Mouse (Mus musculus): ENCODE data around the gene Ang6.
"Not testable (repeated sequence)": the region's sequence is repeated elsewhere in the genome, so short reads cannot be mapped to it uniquely, and the experiment has no call there.

Gene Ang6

DNA sequence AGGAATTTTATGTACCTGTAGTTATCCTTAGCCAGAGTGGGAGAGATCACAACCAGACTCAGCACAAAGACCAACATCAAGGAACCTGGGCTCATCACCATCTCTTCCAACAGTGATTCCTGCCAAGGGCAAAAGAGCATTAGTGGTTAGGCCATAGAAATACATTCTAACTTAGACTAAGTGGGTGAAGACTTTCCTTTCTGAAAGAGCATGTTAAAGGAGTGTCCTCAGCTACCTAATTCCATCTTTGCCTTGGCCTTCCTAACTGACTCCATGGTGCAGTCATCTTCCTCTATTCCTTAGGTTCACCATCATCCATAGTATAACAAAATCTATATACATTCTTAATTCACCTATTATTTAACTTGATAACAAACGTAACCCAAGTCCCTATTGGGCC, at the start of gene Ang6:
Ang6 (minus strand) TSS at position 101 of the 400 bp plus-strand sequence.
- DNase-seq: no peak

DNA sequence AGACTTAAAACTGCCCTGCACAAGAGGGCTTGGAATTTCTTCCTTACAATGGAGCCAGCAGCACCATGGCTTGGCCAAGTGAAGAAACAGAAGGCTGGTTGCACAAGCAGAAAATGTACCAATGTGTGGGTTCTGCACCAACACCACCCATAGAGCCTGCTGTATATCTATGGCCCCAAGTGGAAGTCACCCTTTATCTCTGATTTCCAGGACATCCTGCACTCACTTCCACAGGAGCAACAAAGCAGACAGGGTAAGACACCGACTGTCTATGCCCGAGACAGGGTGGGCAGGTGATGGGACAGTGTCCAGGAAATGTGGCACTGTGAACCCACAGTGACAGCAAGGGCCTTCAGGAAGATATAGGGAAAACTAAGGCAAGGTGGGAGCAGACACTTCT, 44.5 kb upstream of the Ang6 start:
- DNase-seq: not testable (repeated sequence)

DNA sequence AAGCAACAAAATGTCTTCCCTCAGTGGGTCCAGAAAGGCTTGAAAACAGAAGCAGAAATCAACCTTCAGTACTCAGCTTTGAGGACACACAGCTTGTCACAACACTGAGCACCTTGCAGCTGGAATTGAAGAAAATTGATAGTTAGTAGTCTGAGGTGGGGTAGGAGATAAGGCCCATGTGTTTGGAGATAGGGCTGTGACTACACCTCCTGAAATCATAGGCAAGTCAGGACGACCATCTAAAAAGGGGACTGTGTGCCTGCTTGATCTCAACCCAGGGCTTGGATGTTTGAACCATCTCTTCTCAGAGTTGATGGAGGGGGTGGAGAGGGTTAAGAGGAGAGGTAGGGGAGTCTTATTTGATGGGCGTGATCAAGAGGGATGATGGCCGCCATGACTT, 29.8 kb upstream of the Ang6 start:
- DNase-seq: not testable (repeated sequence)

DNA sequence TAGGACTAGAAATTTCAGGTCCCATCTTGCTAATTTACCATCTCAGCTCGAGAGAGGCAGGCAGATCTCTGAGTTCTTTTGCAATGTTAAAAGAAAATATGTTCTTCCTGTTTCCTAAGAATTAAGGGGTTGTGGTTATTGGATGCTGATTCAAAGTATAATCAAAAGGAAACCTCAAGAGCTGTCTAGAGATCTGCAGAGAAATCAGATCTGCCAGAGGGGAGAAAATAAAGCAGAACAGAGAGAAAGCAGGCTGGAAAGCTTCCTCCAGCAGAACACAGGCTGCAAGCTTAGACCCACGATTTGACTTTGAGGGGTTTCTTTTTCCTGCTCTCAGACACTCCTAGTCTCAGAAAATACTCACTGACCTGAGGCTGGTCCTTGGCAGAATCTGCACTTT, 7.6 kb upstream of the Ang6 start:
- DNase-seq: not testable (repeated sequence)

DNA sequence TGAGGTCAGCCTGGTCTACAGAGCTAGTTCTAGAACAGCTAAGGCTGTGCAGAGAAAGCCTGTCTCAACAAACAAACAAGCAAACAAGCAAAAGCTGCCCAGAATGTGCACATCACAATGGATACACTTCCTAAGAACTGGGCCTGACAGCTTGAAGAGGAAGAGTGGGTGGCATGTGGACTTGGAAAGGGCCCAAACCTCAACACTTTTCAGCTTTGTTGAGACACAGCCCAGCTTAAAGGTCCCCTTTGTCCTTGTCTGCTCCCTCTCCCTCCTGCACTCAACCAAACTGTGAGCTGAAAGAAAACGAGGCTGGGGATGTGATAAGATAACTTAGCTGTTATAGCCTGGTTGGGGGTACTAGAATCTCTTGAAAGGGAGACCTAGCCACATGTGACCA, 6.0 kb upstream of the Ang6 start:
- DNase-seq: not testable (repeated sequence)

DNA sequence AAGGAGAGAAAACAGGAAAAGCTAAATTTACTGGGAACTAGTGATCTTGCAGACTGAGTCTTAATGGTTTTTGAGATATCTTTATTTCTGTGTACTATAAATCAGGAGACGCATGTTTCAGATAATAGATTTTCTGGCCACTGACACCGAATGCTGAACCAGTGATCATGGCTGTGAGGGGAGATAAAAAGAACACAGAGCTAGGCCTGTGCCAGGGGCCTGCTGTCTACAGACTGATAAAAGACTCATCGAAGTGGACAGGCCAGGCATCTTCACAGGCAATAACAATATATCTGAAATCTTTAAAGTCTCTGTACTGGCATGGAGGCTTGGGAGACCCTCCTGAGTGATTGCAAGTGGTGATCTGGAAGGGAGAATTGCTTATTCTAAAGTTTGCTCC, 469 bp downstream of the Ang6 start:
- DNase-seq: no peak

DNA sequence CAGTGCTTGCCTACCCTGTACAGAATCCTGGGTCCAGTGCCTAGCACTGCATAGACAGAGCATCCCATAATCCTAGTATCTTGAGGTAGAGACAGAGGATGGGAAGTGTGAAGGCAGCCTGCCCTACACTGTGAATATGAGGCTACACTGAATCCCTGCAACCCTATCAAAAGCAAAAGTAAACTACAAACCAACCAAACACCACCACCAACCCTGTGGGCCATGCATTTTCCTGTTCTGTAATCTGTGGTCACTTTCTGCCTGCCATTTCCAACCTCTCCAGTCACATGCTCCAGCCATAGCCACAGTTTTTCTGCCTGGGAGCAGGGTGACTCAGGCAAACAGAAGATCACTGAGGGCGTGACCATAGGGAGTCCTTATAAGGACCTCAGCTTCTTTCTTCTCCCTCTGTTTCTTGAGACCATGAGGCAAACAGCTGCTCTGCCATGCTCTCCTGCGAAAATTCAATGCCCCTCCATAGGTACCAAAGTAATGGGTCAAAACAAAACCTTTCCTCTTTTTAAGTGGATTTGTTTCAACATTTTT, 3.5 kb downstream of the Ang6 start:
- not testable (repeated sequence) for DNase-seq

DNA sequence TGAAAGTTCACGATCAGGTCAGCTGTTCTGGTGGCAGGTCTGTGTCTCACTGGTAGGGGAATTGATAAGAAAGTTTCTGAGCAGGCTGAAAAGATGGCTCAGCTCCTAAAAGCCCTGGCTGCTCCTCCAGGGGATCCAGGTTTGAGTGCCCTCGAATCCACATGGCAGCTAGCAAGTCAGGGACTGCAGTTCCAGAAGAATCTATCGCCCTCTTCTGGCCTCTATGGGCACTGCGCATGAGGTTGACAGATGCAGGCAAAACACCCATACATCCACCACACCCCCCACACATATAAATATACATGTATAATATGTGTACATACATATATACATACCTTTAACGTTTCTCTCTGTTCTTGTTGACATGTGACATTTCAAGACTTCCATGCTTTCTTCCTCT, 14.7 kb downstream of the Ang6 start:
- DNase-seq: peak; percentile 69 to 81

DNA sequence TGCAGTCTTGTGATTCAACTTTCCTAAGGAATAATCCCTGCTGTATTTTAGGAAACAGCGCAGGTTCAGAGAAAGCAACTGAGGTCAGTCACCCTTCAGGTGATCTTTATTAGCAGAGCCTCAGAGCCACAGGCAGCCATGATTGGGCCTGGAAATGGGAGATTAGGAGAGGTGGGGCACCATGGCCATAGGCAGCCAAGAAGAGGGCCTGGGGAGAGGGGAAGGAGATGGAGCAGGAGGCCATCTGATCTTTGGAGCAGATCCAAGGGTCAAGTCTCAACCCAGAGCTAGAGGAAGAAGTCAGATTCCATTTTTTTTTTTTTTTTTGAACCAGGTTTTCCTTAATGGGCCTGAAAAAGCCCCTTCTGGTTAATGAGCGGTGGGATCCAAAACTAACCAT, 15.9 kb downstream of the Ang6 start:
- no peak for DNase-seq

DNA sequence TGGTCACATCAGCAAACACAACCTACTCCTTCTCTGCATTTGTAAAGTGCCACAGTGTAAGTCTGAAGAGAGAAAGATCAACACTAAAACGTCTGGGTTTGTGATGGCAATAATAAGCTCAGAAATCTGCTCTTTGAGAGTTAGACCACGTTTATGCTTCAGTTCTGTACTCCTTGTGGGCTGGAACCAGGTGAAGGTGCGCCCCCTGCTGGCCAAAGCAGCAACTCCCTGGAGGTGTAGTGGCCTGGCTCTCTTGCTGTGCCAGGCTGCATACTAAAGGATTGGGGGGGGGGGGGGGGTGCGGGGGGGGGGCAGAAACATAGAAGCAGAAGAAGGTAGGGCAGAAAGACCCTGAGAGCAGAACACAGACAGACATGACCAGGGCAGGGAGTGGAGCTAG, 18.2 kb downstream of the Ang6 start:
- DNase-seq: peak; percentile 30 to 54

DNA sequence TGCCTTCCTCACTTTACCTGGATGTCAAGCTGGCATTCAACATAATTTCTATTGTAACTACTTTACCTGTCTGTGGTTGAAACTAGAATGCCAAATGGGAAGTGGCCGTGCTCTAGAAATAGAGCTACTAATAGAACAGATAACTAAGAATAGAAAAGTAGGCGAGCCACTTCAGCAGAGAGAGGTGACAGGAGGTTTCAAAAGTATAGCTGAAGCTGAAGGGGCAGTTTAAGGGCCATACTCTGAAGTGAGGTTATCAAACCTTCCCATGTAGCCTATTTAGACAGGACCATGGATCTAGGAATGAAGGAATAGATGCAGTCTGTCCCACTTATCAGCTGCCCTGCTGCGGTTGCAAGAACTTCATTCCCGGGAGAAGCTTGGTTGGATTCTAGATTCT, 18.6 kb downstream of the Ang6 start:
- DNase-seq: no peak

DNA sequence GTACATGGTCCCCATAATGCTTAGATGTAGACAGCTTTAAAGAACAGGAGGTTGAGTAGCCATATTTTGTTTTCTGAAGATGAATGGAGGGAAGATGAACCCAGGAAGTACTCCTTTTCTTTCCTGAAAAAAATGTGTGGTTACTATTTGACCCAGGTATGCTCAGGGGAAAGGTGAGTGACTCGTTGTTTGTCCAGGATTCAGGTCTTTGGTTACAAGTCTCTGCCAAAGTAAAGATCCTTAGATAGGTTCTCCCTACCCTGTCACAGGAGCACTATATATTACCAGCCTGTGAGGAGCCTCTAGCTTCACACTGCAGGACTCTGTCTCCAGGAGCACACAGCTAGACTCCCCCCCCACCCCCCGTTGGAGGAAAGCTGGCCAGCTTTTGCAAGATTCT, 45.3 kb downstream of the Ang6 start, which contains the start of gene Ang5:
Ang5 (plus strand) TSS at position 301 of the 400 bp plus-strand sequence.
- DNase-seq: not testable (repeated sequence)

DNA sequence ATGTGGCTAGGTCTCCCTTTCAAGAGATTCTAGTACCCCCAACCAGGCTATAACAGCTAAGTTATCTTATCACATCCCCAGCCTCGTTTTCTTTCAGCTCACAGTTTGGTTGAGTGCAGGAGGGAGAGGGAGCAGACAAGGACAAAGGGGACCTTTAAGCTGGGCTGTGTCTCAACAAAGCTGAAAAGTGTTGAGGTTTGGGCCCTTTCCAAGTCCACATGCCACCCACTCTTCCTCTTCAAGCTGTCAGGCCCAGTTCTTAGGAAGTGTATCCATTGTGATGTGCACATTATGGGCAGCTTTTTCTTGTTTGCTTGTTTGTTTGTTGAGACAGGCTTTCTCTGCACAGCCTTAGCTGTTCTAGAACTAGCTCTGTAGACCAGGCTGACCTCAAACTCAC, 47.0 kb downstream of the Ang6 start:
- not testable (repeated sequence) for DNase-seq

DNA sequence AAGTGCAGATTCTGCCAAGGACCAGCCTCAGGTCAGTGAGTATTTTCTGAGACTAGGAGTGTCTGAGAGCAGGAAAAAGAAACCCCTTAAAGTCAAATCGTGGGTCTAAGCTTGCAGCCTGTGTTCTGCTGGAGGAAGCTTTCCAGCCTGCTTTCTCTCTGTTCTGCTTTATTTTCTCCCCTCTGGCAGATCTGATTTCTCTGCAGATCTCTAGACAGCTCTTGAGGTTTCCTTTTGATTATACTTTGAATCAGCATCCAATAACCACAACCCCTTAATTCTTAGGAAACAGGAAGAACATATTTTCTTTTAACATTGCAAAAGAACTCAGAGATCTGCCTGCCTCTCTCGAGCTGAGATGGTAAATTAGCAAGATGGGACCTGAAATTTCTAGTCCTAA, 48.7 kb downstream of the Ang6 start:
- not testable (repeated sequence) for DNase-seq

Data from cerebellum, postnatal 14 days (tissue).